Mouse (Mus musculus): ENCODE results near the gene Med17. TPM values are rescaled to one million over a fixed set of nuclear protein-coding genes. Genes with fewer than 3 reads are reported as not detected.

Gene Med17
- polyA plus RNA-seq, 1 experiment from 2014 or later, result 20.5 TPM

- no peak overlapping the region for H3K9ac ChIP-seq (ENCODE audit: low read length)
- WGBS, result 71% methylated on average over 3 of the region's 3 CpGs
- H3K4me2 ChIP-seq (ENCODE audit: low read length), result no peak overlapping the region
- H3K9me3 ChIP-seq (ENCODE audit: control insufficient read depth, low read length), result no peaks in the 10 kb centered on the region
- ATAC-seq (ENCODE audit: insufficient number of reproducible peaks, insufficient read depth, low FRiP score, low read depth), result no peak
- no peak overlapping the region for H3K27ac ChIP-seq (replicated peaks in 1 of 2; ENCODE audit: control insufficient read depth in 1 of 2, insufficient read depth in 1 of 2, low read depth in 2 of 2, low read length in 2 of 2)
- no peak overlapping the region for H3K4me3 ChIP-seq (ENCODE audit: control insufficient read depth in 1 of 2, insufficient read depth in 1 of 2, low read depth in 1 of 2, low read length in 2 of 2)
- H3K4me1 ChIP-seq (ENCODE audit: control insufficient read depth in 2 of 2, insufficient read depth in 2 of 2, low read length in 2 of 2), result peaks cover 4 to 5% of the 10 kb centered on the region in 2 experiments; a peak in 3 of 4 replicates
- H3K36me3 ChIP-seq (ENCODE audit: control insufficient read depth, insufficient read depth, low read length), result peaks cover 5% of the 10 kb centered on the region; the same call in 1 of the 2 replicates
- H3K27me3 ChIP-seq (ENCODE audit: control insufficient read depth, insufficient read depth, low read length), result no peaks in the 10 kb centered on the region
These were observed 5.7 kb upstream of the Med17 start for GRCm38 (mm10) chr9:15285443-15285842.

GRCm38 (mm10) chr9:15280491-15280879 lies 754 bp upstream of the Med17 start:
- ATAC-seq (ENCODE audit: insufficient number of reproducible peaks, insufficient read depth, low FRiP score, low read depth), result no peak
- H3K27me3 ChIP-seq (ENCODE audit: control insufficient read depth, insufficient read depth, low read length), result no peaks in the 10 kb centered on the region
- H3K9me3 ChIP-seq (ENCODE audit: control insufficient read depth, low read length), result no peaks in the 10 kb centered on the region
- peak overlapping the region; percentile 2 to 74; a peak in 3 of 4 replicates for H3K27ac ChIP-seq (replicated peaks in 1 of 2; ENCODE audit: control insufficient read depth in 1 of 2, insufficient read depth in 1 of 2, low read depth in 2 of 2, low read length in 2 of 2)
- 46% methylated on average over 5 of the region's 5 CpGs for WGBS
- peaks cover 2 to 13% of the 10 kb centered on the region in 2 experiments; a peak in 3 of 4 replicates for H3K4me1 ChIP-seq (ENCODE audit: control insufficient read depth in 2 of 2, insufficient read depth in 2 of 2, low read length in 2 of 2)
- H3K4me3 ChIP-seq (ENCODE audit: control insufficient read depth in 1 of 2, insufficient read depth in 1 of 2, low read depth in 1 of 2, low read length in 2 of 2), result peak overlapping the region; percentile 83 to 88
- H3K4me2 ChIP-seq (ENCODE audit: low read length), result peak overlapping the region; percentile 88
- H3K9ac ChIP-seq (ENCODE audit: low read length), result peak overlapping the region; percentile 94
- peaks cover 21% of the 10 kb centered on the region for H3K36me3 ChIP-seq (ENCODE audit: control insufficient read depth, insufficient read depth, low read length)

- H3K9ac ChIP-seq (ENCODE audit: low read length), result peak overlapping the region; percentile 94
- no peak for ATAC-seq (ENCODE audit: insufficient number of reproducible peaks, insufficient read depth, low FRiP score, low read depth)
- 9% methylated on average over 19 of the region's 19 CpGs for whole genome bisulfite sequencing
These were observed 537 bp downstream of the Med17 start for GRCm38 (mm10) chr9:15279139-15279648.

GRCm38 (mm10) chr9:15278343-15278742 lies 1.4 kb downstream of the Med17 start:
- no peak for ATAC-seq (ENCODE audit: insufficient number of reproducible peaks, insufficient read depth, low FRiP score, low read depth)
- Histone ChIP-seq H3K4me3 (ENCODE audit: control insufficient read depth in 1 of 2, insufficient read depth in 1 of 2, low read depth in 1 of 2, low read length in 2 of 2) (no peak overlapping the region), H3K4me2 (ENCODE audit: low read length) (no peak overlapping the region), H3K27ac (replicated peaks in 1 of 2; ENCODE audit: control insufficient read depth in 1 of 2, insufficient read depth in 1 of 2, low read depth in 2 of 2, low read length in 2 of 2) (no peak overlapping the region), H3K9ac (ENCODE audit: low read length) (no peak overlapping the region), H3K36me3 (ENCODE audit: control insufficient read depth, insufficient read depth, low read length) (peaks cover 42% of the 10 kb centered on the region), H3K27me3 (ENCODE audit: control insufficient read depth, insufficient read depth, low read length) (no peaks in the 10 kb centered on the region), H3K9me3 (ENCODE audit: control insufficient read depth, low read length) (no peaks in the 10 kb centered on the region), H3K4me1 (ENCODE audit: control insufficient read depth in 2 of 2, insufficient read depth in 2 of 2, low read length in 2 of 2) (peaks cover 2 to 13% of the 10 kb centered on the region in 2 experiments; a peak in 3 of 4 replicates)
- 95% methylated on average over 3 of the region's 3 CpGs for WGBS

More at GRCm38 (mm10) chr9:15279139-15279648, 537 bp downstream of the Med17 start:
- H3K4me1 ChIP-seq (ENCODE audit: control insufficient read depth in 2 of 2, insufficient read depth in 2 of 2, low read length in 2 of 2), result peaks cover 2 to 13% of the 10 kb centered on the region in 2 experiments; a peak in 3 of 4 replicates
- peaks cover 34% of the 10 kb centered on the region for H3K36me3 ChIP-seq (ENCODE audit: control insufficient read depth, insufficient read depth, low read length)
- no peaks in the 10 kb centered on the region for H3K9me3 ChIP-seq (ENCODE audit: control insufficient read depth, low read length)
- H3K27me3 ChIP-seq (ENCODE audit: control insufficient read depth, insufficient read depth, low read length), result no peaks in the 10 kb centered on the region
- H3K4me2 ChIP-seq (ENCODE audit: low read length), result peak overlapping the region; percentile 88
- peak overlapping the region; percentile 74 to 84 for H3K27ac ChIP-seq (replicated peaks in 1 of 2; ENCODE audit: control insufficient read depth in 1 of 2, insufficient read depth in 1 of 2, low read depth in 2 of 2, low read length in 2 of 2)
- peak overlapping the region; percentile 83 to 88 for H3K4me3 ChIP-seq (ENCODE audit: control insufficient read depth in 1 of 2, insufficient read depth in 1 of 2, low read depth in 1 of 2, low read length in 2 of 2)

GRCm38 (mm10) chr9:15276855-15277254 lies 2.9 kb downstream of the Med17 start:
- peaks cover 2 to 13% of the 10 kb centered on the region in 2 experiments; a peak in 3 of 4 replicates for H3K4me1 ChIP-seq (ENCODE audit: control insufficient read depth in 2 of 2, insufficient read depth in 2 of 2, low read length in 2 of 2)
- H3K36me3 ChIP-seq (ENCODE audit: control insufficient read depth, insufficient read depth, low read length), result peaks cover 57% of the 10 kb centered on the region
- no peaks in the 10 kb centered on the region for H3K27me3 ChIP-seq (ENCODE audit: control insufficient read depth, insufficient read depth, low read length)
- no peak overlapping the region for H3K27ac ChIP-seq (replicated peaks in 1 of 2; ENCODE audit: control insufficient read depth in 1 of 2, insufficient read depth in 1 of 2, low read depth in 2 of 2, low read length in 2 of 2)
- H3K9ac ChIP-seq (ENCODE audit: low read length), result no peak overlapping the region
- 94% methylated on average over 4 of the region's 4 CpGs for WGBS
- no peaks in the 10 kb centered on the region for H3K9me3 ChIP-seq (ENCODE audit: control insufficient read depth, low read length)
- H3K4me2 ChIP-seq (ENCODE audit: low read length), result no peak overlapping the region
- ATAC-seq (ENCODE audit: insufficient number of reproducible peaks, insufficient read depth, low FRiP score, low read depth), result no peak
- H3K4me3 ChIP-seq (ENCODE audit: control insufficient read depth in 1 of 2, insufficient read depth in 1 of 2, low read depth in 1 of 2, low read length in 2 of 2), result no peak overlapping the region

- Histone ChIP-seq H3K4me1 (ENCODE audit: control insufficient read depth in 2 of 2, insufficient read depth in 2 of 2, low read length in 2 of 2) (peaks cover 0 to 6% of the 10 kb centered on the region in 2 experiments; a peak in 1 of 4 replicates), H3K4me2 (ENCODE audit: low read length) (no peak overlapping the region), H3K27ac (replicated peaks in 1 of 2; ENCODE audit: control insufficient read depth in 1 of 2, insufficient read depth in 1 of 2, low read depth in 2 of 2, low read length in 2 of 2) (no peak overlapping the region), H3K9me3 (ENCODE audit: control insufficient read depth, low read length) (no peaks in the 10 kb centered on the region), H3K36me3 (ENCODE audit: control insufficient read depth, insufficient read depth, low read length) (peaks cover 86% of the 10 kb centered on the region), H3K4me3 (ENCODE audit: control insufficient read depth in 1 of 2, insufficient read depth in 1 of 2, low read depth in 1 of 2, low read length in 2 of 2) (no peak overlapping the region), H3K9ac (ENCODE audit: low read length) (no peak overlapping the region), H3K27me3 (ENCODE audit: control insufficient read depth, insufficient read depth, low read length) (no peaks in the 10 kb centered on the region)
- WGBS, result 94% methylated on average over 2 of the region's 2 CpGs
- ATAC-seq (ENCODE audit: insufficient number of reproducible peaks, insufficient read depth, low FRiP score, low read depth), result no peak
These were observed 5.8 kb downstream of the Med17 start for GRCm38 (mm10) chr9:15273981-15274380.

GRCm38 (mm10) chr9:15263487-15263886 lies 16.2 kb downstream of the Med17 start:
- Histone ChIP-seq H3K27me3 (ENCODE audit: control insufficient read depth, insufficient read depth, low read length) (no peaks in the 10 kb centered on the region), H3K27ac (replicated peaks in 1 of 2; ENCODE audit: control insufficient read depth in 1 of 2, insufficient read depth in 1 of 2, low read depth in 2 of 2, low read length in 2 of 2) (no peak overlapping the region), H3K4me2 (ENCODE audit: low read length) (no peak overlapping the region), H3K4me1 (ENCODE audit: control insufficient read depth in 2 of 2, insufficient read depth in 2 of 2, low read length in 2 of 2) (no peaks in the 10 kb centered on the region), H3K9ac (ENCODE audit: low read length) (no peak overlapping the region), H3K36me3 (ENCODE audit: control insufficient read depth, insufficient read depth, low read length) (peaks cover 83% of the 10 kb centered on the region), H3K4me3 (ENCODE audit: control insufficient read depth in 1 of 2, insufficient read depth in 1 of 2, low read depth in 1 of 2, low read length in 2 of 2) (no peak overlapping the region), H3K9me3 (ENCODE audit: control insufficient read depth, low read length) (no peaks in the 10 kb centered on the region)
- no peak for ATAC-seq (ENCODE audit: insufficient number of reproducible peaks, insufficient read depth, low FRiP score, low read depth)
- WGBS, result 97% methylated on average over 10 of the region's 10 CpGs

- no peak overlapping the region for H3K4me2 ChIP-seq (ENCODE audit: low read length)
- H3K9ac ChIP-seq (ENCODE audit: low read length), result no peak overlapping the region
- no peak for ATAC-seq (ENCODE audit: insufficient number of reproducible peaks, insufficient read depth, low FRiP score, low read depth)
- WGBS, result 92% methylated on average over 8 of the region's 8 CpGs
- H3K36me3 ChIP-seq (ENCODE audit: control insufficient read depth, insufficient read depth, low read length), result peaks cover 69% of the 10 kb centered on the region
- H3K4me1 ChIP-seq (ENCODE audit: control insufficient read depth in 2 of 2, insufficient read depth in 2 of 2, low read length in 2 of 2), result no peaks in the 10 kb centered on the region
- H3K27me3 ChIP-seq (ENCODE audit: control insufficient read depth, insufficient read depth, low read length), result no peaks in the 10 kb centered on the region
- H3K4me3 ChIP-seq (ENCODE audit: control insufficient read depth in 1 of 2, insufficient read depth in 1 of 2, low read depth in 1 of 2, low read length in 2 of 2), result no peak overlapping the region
- no peak overlapping the region for H3K27ac ChIP-seq (replicated peaks in 1 of 2; ENCODE audit: control insufficient read depth in 1 of 2, insufficient read depth in 1 of 2, low read depth in 2 of 2, low read length in 2 of 2)
- H3K9me3 ChIP-seq (ENCODE audit: control insufficient read depth, low read length), result no peaks in the 10 kb centered on the region
These were observed 17.8 kb downstream of the Med17 start for GRCm38 (mm10) chr9:15261980-15262379.
